Mouse (Mus musculus): ENCODE results near the gene Tbc1d20.

- TF ChIP-seq CTCF (IDR thresholded peaks at IDR 0.05; ENCODE audit: extremely low read depth, insufficient read depth, low read length) (no peak), POLR2A (IDR thresholded peaks at IDR 0.05; ENCODE audit: extremely low read depth, insufficient read depth, low read length) (no peak)
Observed at GRCm38 (mm10) chr2:152321558-152321957, 27.9 kb downstream of the Tbc1d20 start.
